Mouse (Mus musculus) fibroblast of lung, adult 2 months (primary cell): Measurements from ENCODE around the gene Crp.

Experiments
- DNase-seq: peaks from one replicate; pipeline ENCODE4 v3.0.0-alpha.2; 2011; ENCODE audit warnings: low read depth

Gene Crp

DNA sequence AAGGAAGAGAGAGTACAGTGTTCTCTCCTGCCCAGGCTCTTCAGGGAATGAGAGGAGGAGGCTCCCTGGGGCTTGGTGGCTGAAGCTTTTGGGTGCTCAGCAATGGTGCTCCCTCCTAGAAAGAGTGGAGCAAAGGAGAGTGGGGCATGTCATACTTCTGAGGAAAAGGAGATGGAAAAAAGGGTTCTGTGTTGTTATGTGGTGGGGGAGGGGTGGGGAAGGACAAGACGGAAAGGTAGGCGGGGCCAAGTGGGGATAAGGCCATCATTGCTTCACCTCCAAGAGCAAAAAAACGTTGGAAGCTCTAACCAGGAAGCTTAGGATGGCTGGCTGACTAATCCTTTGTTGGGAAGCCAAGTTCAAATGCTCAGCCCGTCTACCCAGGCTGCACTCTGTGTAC, 14.1 kb downstream of the Crp start:
- no peak for DNase-seq

- no peak for DNase-seq
These were observed 53.4 kb downstream of the Crp start for GRCm38 (mm10) chr1:172751241-172751640.

GRCm38 (mm10) chr1:172755151-172755550, 57.3 kb downstream of the Crp start:
- DNase-seq = no peak

DNA sequence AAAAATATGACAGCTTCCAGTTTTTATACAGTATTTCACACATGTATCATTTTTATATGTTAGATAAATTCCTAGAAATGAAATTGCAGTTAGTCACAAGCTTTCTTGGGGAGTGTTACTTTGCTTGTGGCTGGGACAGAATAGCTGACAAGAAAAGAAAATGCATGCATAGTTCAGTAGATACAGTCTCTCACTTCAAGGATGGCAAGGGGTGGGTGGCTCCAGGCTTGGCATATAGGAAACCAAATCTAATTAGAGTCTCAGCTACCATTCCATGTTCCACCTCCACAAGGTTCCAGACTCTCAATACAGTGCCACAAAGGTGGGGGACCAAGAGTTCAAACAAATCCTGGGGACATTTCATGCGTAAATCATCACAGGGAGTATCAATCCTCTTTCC, 61.7 kb downstream of the Crp start:
- DNase-seq = no peak

GRCm38 (mm10) chr1:172779195-172779594, 81.3 kb downstream of the Crp start:
- DNase-seq = no peak

GRCm38 (mm10) chr1:172785322-172785721, 87.5 kb downstream of the Crp start:
- no peak for DNase-seq

GRCm38 (mm10) chr1:172785886-172786285, 88.0 kb downstream of the Crp start:
- DNase-seq = no peak

- DNase-seq = no peak
These were observed 131.1 kb downstream of the Crp start for GRCm38 (mm10) chr1:172828975-172829374.

- DNase-seq = no peak
These were observed 149.3 kb downstream of the Crp start for GRCm38 (mm10) chr1:172847044-172847761.

DNA sequence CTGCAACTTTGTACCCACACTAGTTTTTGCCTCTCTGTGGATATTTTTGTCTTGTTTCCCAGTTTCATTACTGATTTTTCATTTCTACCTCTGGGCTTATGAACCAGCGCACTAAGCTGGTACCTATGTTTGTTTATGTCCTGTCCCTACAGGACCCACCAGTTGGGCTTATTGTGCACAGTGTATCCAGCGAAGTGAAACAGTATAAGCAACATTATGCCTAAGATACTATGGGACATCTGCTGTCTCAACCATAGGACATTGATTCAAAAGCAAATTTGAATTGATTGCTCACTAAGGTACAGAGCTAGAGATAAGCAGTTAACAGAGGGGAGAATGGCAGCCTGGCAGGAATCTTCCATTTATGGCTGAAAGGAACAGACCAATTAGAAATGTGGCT, 150.3 kb downstream of the Crp start:
- DNase-seq = no peak

- DNase-seq = no peak
These were observed 177.4 kb downstream of the Crp start for GRCm38 (mm10) chr1:172875265-172875664.

GRCm38 (mm10) chr1:172876675-172877074, 178.8 kb downstream of the Crp start:
- no peak for DNase-seq
